Mouse (Mus musculus) bone marrow macrophage, adult 2 months (primary cell): ENCODE results near the gene Uba5.

ENCODE experiments used
- CTCF ChIP-seq: IDR thresholded peaks from 2 replicates; pipeline ENCODE4 v1.5.1; 2012; ENCODE audit warnings: low read depth, mild to moderate bottlenecking, low read length, moderate library complexity
- POLR2A ChIP-seq: IDR thresholded peaks from 2 replicates; pipeline ENCODE4 v1.6.1; 2012; ENCODE audit warnings: mild to moderate bottlenecking, low read depth, low read length, borderline replicate concordance

DNA sequence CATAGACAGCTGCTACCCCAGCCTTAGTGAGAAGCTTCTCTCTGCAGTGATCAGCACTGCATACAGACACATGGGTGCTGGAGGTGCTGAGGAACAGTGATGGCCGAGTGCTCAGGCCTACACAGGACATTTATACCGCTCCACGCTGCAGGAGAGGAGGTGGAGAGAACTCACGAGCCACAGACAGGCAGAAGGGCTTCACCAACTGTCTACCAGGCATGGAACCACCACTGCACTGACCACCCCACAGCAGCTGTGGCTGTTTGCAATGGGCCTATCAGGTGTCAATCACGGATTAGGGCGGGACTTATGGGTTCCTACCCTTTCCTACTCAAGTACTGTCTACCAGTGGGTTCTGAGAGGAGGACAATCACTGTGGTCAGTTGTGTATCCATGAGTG is 11.9 kb downstream of the Uba5 start:
- no peak for TF ChIP-seq POLR2A
- TF ChIP-seq CTCF: no peak
